Mouse (Mus musculus): ENCODE measurements around the gene Nostrin. TPM values are rescaled to one million over a fixed set of nuclear protein-coding genes. Genes with fewer than 3 reads are reported as not detected.

Nostrin gene
- total RNA-seq, 2 experiments from 2014 or later, result 4.0 to 5.0 TPM

DNA sequence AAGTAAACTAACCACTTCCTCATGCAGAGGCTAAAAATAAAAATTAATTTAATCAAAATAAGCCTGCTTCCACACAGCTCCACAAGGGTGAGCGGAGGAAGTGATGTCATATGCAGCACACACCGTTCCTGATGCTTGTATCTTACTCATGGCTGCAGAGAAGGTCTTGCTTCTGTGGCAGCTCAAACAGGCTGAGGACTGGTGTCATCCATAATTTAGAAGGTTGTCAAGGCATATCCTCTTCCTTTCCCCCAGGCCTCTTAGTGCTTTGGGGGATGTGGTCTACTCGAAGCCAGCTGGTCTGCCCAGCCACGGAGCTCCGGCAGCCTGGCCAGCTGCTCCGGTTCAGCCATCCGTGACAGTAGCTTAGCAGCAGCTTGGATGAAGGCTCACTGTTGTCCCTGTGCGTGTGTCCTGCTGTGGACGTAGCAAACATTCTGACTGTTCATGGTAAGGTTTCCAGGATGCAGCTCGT is 6.6 kb upstream of the Nostrin start:
- DNase-seq (ENCODE audit: low spot score in 2 of 2), result no peak

DNA sequence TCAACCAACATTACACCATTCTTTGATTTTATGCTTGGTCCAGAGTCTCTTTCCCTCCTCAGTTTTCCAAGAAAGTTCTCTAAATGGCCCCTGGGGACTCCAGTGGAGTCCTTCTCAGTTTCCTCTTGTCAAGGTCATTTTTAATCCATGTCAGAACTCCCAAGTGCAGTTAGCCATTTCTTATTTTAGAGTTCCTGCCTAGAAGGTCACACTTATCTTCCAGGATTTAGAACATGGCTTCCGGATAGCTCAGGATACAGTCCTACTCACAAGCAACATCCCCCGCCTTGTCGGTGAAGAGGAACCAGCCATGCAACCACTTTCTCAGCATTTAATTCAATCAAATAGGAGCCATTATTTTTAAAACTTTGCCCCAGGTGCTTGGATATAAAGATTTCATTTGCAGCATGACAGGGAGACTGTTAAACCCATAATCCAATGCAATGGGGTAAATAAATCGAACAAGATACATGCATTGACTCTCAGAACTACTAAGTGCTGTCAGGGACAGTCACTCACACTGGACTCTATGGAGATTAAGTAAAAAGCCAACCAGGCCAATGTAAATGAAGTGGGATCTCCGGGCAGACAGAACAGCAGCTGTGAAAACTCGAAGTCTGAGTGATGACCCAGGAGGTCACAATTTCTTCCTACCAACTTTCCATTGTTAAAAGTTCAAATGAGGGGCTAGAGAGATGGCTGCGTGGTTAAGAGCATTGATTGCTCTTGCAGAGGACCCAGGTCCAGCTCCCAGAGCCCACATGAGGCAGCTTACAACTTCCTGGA is 6.0 kb upstream of the Nostrin start:
- DNase-seq (ENCODE audit: low spot score in 2 of 2), result no peak

DNA sequence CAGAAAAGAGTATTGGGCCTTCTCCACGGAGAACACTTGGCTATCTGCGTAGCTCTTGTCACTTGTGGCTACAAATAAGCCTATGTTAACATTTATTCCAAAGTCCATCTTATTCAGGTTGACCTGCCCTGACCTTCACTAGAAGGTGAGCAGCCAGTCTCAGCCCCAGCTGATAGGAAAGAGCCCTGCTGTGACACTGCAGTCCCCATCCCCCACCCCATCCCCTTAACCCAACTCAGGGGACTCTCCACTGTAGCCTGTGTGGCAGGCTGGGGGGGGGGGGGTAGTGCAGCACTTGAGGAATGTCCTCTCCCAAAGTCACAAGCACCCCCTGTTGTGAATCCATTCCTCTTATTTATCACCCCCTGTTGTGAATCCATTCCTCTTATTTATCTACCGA is 3.6 kb upstream of the Nostrin start:
- DNase-seq (ENCODE audit: low spot score in 2 of 2), result no peak

GRCm38 (mm10) chr2:69132488-69133040 is 3.0 kb upstream of the Nostrin start:
- no peak for DNase-seq (ENCODE audit: low spot score in 2 of 2)

GRCm38 (mm10) chr2:69134186-69134585 is 1.4 kb upstream of the Nostrin start:
- DNase-seq (ENCODE audit: low spot score in 2 of 2), result no peak

GRCm38 (mm10) chr2:69134937-69135336 is 663 bp upstream of the Nostrin start:
- DNase-seq (ENCODE audit: low spot score in 2 of 2), result no peak

- DNase-seq (ENCODE audit: low spot score in 2 of 2), result no peak
These were observed 1.9 kb downstream of the Nostrin start for GRCm38 (mm10) chr2:69137406-69138084.

DNA sequence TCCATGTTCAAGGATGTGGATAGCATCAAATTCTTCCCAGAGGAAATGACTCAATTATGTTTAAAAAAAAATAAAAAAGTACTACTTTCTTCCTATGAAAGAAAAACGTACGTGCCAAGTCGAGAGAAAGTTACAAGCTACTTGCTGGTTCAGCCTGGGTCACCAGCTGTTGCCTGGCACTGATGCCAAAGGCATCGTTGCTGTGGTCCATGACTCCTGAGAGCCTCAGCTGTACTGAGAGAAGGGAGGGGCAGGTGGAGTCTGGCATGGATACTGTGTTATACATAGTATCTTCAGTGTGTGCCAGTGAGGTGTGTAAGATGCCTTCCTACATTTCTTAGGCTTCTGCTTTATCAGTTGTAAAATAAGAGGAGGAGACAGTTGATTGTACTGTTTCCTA is 3.2 kb downstream of the Nostrin start:
- DNase-seq (ENCODE audit: low spot score in 2 of 2), result no peak

GRCm38 (mm10) chr2:69140215-69140614 is 4.6 kb downstream of the Nostrin start:
- DNase-seq (ENCODE audit: low spot score in 2 of 2), result no peak

GRCm38 (mm10) chr2:69140816-69141215 is 5.2 kb downstream of the Nostrin start:
- DNase-seq (ENCODE audit: low spot score in 2 of 2), result no peak

DNA sequence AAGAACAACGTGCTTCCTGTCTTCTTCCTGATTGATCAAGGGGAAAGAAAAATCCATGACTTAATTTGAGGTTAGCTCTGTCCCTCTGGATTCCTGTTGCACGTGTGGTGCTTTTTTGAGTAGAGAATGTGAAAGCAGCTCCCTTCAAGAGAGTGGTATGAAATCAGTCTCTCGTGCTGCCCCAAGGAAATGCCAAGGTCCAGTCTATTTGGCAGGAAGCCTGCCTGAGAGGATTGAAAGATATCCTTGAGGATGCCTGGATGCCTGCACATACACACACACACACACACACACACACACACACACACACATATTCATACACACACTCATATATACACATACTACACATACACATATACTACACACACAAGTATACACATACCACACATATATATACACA is 13.1 kb downstream of the Nostrin start:
- no peak for DNase-seq (ENCODE audit: low spot score in 2 of 2)

GRCm38 (mm10) chr2:69149154-69149553 is 13.6 kb downstream of the Nostrin start:
- no peak for DNase-seq (ENCODE audit: low spot score in 2 of 2)

GRCm38 (mm10) chr2:69150841-69151240 is 15.2 kb downstream of the Nostrin start:
- DNase-seq (ENCODE audit: low spot score in 2 of 2), result no peak

DNA sequence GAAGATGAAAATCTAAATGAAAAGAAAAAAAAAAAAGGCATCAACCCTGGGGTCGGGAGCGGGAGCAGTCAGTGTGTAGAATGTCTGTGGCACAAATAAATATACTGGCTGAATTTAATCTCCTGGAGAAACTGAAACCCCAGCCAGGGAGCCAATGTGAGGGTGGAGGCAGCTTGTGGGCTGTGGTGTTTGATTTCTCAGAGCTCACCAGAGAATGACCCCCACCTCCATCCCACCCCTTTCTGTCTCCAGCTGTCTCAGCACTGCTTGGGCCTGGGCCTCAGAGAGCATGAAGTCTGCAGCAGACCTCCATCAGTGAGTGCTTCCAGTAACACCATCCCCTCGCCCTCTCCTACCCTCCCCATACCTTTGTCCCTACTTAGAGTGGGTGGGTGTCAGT is 20.3 kb downstream of the Nostrin start:
- no peak for DNase-seq (ENCODE audit: low spot score in 2 of 2)

DNA sequence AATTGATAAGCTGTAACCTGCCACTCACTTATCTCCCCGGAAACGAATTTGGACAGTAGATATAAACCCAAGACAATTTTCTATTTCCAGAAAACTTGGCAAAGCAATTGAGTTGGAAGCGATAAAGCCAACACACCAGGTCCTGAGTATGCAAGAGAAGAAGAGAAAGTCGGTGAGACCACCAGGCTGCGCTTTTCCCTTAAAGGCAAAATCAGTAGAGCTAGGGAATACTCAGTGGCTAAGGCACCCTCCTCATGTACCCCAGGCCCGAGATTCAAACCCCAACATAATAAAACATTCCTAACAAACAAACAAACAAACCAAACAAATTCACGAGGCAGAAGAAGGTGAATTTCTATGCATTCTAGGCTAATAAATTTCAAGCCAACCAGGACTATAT is 20.7 kb downstream of the Nostrin start:
- no peak for DNase-seq (ENCODE audit: low spot score in 2 of 2)

DNA sequence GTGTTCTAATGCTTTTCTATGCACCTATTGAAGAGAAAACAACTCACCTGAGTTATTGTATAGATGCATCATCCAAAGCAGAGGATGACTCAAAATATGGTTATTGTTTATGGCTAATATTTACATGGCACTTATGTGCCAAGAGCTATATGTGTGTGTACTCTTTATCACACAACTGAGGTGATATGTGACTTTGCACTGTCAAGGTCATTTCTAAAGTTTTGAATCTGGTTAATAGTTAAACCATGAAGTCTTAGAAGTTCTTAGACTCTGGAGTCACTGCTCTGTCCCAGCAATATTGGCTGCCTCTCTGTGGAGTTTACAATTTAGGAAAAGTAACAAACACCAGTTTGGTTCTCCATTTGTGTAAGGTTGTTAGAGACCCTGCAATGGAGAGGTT is 23.3 kb downstream of the Nostrin start:
- DNase-seq (ENCODE audit: low spot score in 2 of 2), result no peak

GRCm38 (mm10) chr2:69170395-69171077 is 34.9 kb downstream of the Nostrin start:
- no peak for DNase-seq (ENCODE audit: low spot score in 2 of 2)

DNA sequence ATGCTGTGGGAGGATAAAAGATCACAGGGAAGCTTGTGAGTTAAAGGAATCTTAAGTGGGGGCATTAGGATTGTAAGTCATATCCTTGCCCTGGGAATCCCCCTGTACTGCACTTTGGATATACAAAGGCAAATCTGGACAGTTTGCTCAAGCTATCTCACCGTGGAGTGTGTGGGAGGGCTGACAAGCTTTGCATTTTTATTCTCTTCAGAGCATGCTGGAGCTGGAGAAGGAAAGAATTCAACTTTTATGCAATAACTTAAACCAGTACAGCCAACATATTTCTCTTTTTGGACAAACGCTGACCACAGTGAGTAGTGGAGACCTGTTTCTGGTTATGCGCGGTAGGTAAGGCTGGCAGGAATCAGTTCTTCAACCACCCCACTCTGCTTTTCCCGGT is 39.7 kb downstream of the Nostrin start:
- no peak for DNase-seq (ENCODE audit: low spot score in 2 of 2)

DNA sequence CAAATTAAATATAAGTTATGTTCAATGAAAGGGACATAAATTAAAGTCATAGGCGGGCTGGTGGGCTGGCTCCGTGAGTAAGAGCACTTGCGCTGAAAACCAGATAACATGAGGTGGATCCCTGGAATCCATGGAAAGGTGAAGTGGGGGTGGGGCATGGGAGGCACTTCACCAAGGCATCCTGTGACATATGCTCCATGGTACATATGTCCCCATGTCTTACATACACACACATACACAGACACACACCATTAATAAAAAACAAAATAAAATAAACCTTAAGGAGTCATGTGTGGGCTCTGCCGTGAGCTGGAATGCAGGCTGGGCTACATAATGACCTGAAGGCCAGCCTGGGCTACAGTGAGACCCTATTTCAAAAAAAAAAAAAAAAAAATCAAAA is 44.1 kb downstream of the Nostrin start:
- no peak for DNase-seq (ENCODE audit: low spot score in 2 of 2)

DNA sequence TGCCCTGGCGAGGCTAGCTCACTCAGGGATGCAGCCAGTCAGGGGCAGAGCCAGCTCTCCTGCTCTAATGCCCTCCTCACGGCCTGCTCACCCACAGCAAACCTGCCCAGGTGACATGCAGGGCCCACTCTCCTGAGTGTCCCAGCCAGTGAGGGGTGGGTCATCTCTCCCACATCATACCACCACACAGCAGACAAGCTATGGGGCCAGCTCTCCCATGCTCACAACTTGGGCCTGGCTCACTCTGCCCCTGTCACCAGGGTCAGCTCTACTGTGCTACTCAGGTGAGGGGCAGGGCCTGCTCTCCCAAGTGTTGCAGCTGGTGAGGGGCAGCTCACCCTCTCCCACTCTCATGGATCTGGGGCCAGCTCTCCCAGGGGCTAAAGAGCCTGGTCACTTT is 52.4 kb downstream of the Nostrin start:
- no peak for DNase-seq (ENCODE audit: low spot score in 2 of 2)

- no peak for DNase-seq (ENCODE audit: low spot score in 2 of 2)
These were observed 53.1 kb downstream of the Nostrin start for GRCm38 (mm10) chr2:69188732-69189131.

- no peak for DNase-seq (ENCODE audit: low spot score in 2 of 2)
These were observed 53.6 kb downstream of the Nostrin start for GRCm38 (mm10) chr2:69189222-69189621.
